Comparison of ENCODE assay signal across 8 mouse cellular contexts in the genomic region with DNA sequence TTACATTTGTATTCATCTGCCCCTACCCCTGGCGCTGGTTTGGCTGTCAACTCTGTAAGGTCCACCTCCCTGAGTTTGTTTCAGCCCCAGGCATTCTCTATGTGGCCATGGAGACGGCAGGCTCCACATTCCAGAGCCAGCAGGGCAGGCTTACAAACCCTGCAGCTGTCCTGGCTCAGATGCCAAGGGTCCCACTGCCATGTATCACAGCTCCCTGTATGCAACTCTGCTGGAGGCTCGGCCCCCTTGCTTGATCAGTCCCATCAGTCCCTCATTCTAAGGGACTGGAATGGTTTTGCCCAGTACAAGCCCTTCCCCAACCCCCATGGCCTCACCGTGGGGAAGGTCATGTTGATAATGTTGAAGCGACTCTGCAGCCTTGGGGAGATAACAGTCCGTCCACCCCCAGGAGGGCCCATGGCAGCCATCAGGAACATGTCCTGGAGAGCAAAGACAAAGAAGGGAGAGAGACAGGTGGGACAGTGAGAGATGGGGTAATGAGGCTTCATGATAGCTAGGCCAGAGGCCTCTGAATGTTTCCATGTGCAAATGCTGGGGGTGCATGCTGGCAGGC. TPM values are rescaled to one million over a fixed set of nuclear protein-coding genes. Genes with fewer than 3 reads are reported as not detected.
DNase-seq lines count a peak whose midpoint lies in the region; TF ChIP-seq lines count a peak whose summit lies in the region.

No protein-coding gene starts in this region.

- H3K27me3 ChIP-seq in limb, embryonic 10.5 days (ENCODE audit: low read depth, poor library complexity, severe bottlenecking): no peaks in the 10 kb centered on the region

- TF ChIP-seq CTCF in gastrocnemius, adult 2 months (IDR thresholded peaks at IDR 0.05): no peak
- TF ChIP-seq CTCF in lung, adult 2 months (IDR thresholded peaks at IDR 0.05; ENCODE audit: insufficient read depth, low read length): no peak

- intact Hi-C loops in gastrocnemius, adult 2 months (cut with DNase I): no loop called here
- intact Hi-C loops in gastrocnemius, postnatal 36 days (cut with DNase I): no loop called here

- DNase-seq in gastrocnemius, adult 2 months: peak; percentile 60
- DNase-seq in gastrocnemius, postnatal 36 days: no peak
- peak; percentile 30 for DNase-seq in adrenal gland, adult 8-10 months
- DNase-seq in gastrocnemius, postnatal 25 days: peak; percentile 40
- DNase-seq in limb, embryonic 10.5 days (ENCODE audit: low spot score): no peak
- DNase-seq in retina, embryonic 14.5 days (ENCODE audit: low spot score): peak; percentile 36
- DNase-seq in lung, adult 2 months: no peak
- no peak for DNase-seq in spleen, adult 12 weeks (ENCODE audit: low spot score)

- H3K36me3 ChIP-seq in limb, embryonic 10.5 days: no peaks in the 10 kb centered on the region

- H3K4me1 ChIP-seq in limb, embryonic 10.5 days: peaks cover 22% of the 10 kb centered on the region
- no peaks in the 10 kb centered on the region for H3K4me1 ChIP-seq in lung, adult 2 months (ENCODE audit: control insufficient read depth, insufficient read depth, low read length)

- no peak for TF ChIP-seq POLR2A in lung, adult 2 months (IDR thresholded peaks at IDR 0.05; ENCODE audit: borderline replicate concordance, extremely low read depth, low read depth, low read length)

- H3K27ac ChIP-seq in gastrocnemius, adult 2 months: no peak overlapping the region
- peak overlapping the region; percentile 32 for H3K27ac ChIP-seq in limb, embryonic 10.5 days

- H3K9me3 ChIP-seq in limb, embryonic 10.5 days (replicated peaks): no peaks in the 10 kb centered on the region

- 45% methylated on average over 6 of the region's 6 CpGs for WGBS in limb, embryonic 10.5 days
- 52% methylated on average over 6 of the region's 6 CpGs for WGBS in lung, adult 2 months

- H3K4me3 ChIP-seq in gastrocnemius, adult 2 months: no peak overlapping the region
- no peak overlapping the region for H3K4me3 ChIP-seq in limb, embryonic 10.5 days
- H3K4me3 ChIP-seq in lung, adult 2 months (replicated peaks; ENCODE audit: extremely low read depth, low read depth, low read length): no peak overlapping the region

RNA-seq across cellular contexts. Expression of a gene that starts 43.6 kb away (rescaled TPM):
- total RNA-seq in gastrocnemius, adult 2 months (2021): 10 to 100 TPM; 23.9 to 24.5 TPM
- total RNA-seq in gastrocnemius, postnatal 36 days (2021): 10 to 100 TPM; 23.0 to 27.2 TPM
- total RNA-seq in adrenal gland, adult 8-10 months (2022): 10 to 100 TPM; 20.4 to 44.2 (median 35.1) TPM
- 10 to 100 TPM; 23.9 to 27.7 TPM for total RNA-seq in gastrocnemius, postnatal 25 days (2021)
- 36.6 and 40.8 TPM in 2 replicates for polyA plus RNA-seq in limb, embryonic 10.5 days (2016; fragmentation: Nextera tagmentation; extraction: Ambion mirVana)
- 19.4 and 21.0 TPM in 2 replicates for polyA plus RNA-seq in lung, adult 2 months (2012; rRNA removed)

RNA-seq across cellular contexts. Expression of a gene that starts 59.1 kb away (rescaled TPM):
- total RNA-seq in gastrocnemius, adult 2 months (2021): 1 to 10 TPM; 6.5 to 7.4 TPM
- total RNA-seq in gastrocnemius, postnatal 36 days (2021): 1 to 10 TPM; 6.3 to 7.9 TPM
- 10 to 100 TPM in 2 of 4 experiments, 1 to 10 TPM in 2; 6.3 to 16.0 (median 10.4) TPM for total RNA-seq in adrenal gland, adult 8-10 months (2022)
- 1 to 10 TPM; 6.1 to 7.0 TPM for total RNA-seq in gastrocnemius, postnatal 25 days (2021)
- polyA plus RNA-seq in limb, embryonic 10.5 days (2016; fragmentation: Nextera tagmentation; extraction: Ambion mirVana): 23.0 and 24.7 TPM in 2 replicates
- 37.8 and 63.1 TPM in 2 replicates for polyA plus RNA-seq in lung, adult 2 months (2012; rRNA removed)

Comparison
In these comparisons a context has a peak if more than half of its experiments do, and no peak if none do; other contexts are left out.
1. DNase-seq: peak in gastrocnemius, adult 2 months (single experiment), adrenal gland, adult 8-10 months (single experiment), gastrocnemius, postnatal 25 days (single experiment) and retina, embryonic 14.5 days (single experiment); none in gastrocnemius, postnatal 36 days (0 of 2), limb, embryonic 10.5 days (single experiment), lung, adult 2 months (single experiment) and spleen, adult 12 weeks (single experiment).